Mouse (Mus musculus) heart, adult 18-20 months (tissue): ENCODE data around the gene Zmat1. TPM values are rescaled to one million over a fixed set of nuclear protein-coding genes. Genes with fewer than 3 reads are reported as not detected.
A peak's percentile ranks its signal among the peaks of the same experiment; 100 is the strongest.
"Not testable (repeated sequence)": the region's sequence is repeated elsewhere in the genome, so short reads cannot be mapped to it uniquely, and the experiment has no call there.

ENCODE experiments used
- DNase-seq, 2 experiments: peaks; one replicate each; pipeline ENCODE4 v3.0.0; 2021 to 2022; ENCODE audit warnings: mixed read lengths in 1 of 2
- long read RNA-seq, 2 experiments: library from polyadenylated mRNA; stranded (forward); transcript quantifications; one replicate each; pipeline ENCODE4 v2.0.0; 2021
- total RNA-seq, 2 experiments: library from RNA; stranded (reverse); gene quantifications; 2 replicates each; pipeline ENCODE4 v1.2.3; 2021

Zmat1 gene
- 10 to 100 TPM in 1 of 2 experiments, 1 to 10 TPM in 1; 5.0 to 10.3 TPM for total RNA-seq
- long read RNA-seq, experiment 1, partial matches to known transcripts = 0 of 4 reads
- long read RNA-seq, experiment 1, other reads (novel, unspliced or antisense) = 1 of 4 reads
- long read RNA-seq, experiment 2, partial matches to known transcripts = 0 of 3 reads
- long read RNA-seq, experiment 2, other reads (novel, unspliced or antisense) = 2 of 3 reads

DNA sequence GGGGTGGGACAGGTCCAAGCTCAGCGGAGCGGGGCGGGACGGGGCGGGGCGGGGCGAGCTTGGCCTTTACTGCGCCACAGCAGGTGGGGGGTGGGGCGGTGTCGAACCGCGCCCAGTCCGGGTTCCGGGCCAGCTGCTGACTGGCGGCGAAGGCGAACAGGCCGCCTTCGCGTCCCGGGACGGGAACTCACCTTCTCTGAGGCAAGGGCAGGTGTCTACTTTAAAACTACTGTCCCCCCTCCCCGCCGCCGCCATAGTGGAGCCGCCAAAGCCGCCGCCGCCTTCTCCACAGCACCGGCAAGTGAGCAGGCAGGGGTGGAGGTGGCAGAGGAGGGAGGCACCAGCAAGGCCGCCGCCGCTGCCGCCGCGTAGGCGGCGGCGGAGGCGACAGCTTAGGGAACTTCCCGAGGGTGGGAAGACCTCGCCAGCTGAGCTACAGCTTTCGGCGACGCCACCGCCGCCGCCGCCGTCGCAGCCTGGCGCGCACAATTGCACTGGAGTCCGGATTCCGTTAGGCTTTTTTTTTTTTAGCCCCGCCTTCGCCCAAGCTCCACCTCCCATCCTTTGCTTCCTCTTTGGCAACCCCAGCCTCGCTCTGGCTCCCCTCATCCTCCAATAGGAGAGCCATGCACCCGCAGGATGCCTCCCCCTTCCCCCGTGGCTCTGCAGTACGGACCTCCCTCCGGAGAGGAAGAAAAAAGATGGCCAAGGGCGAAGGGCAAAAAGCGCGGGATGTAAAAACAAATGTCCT is at the start of gene Zmat1:
TSS of gene Zmat1 (minus strand) at position 490 of the 751 bp plus-strand sequence.
- DNase-seq = peak; percentile 90 to 95

DNA sequence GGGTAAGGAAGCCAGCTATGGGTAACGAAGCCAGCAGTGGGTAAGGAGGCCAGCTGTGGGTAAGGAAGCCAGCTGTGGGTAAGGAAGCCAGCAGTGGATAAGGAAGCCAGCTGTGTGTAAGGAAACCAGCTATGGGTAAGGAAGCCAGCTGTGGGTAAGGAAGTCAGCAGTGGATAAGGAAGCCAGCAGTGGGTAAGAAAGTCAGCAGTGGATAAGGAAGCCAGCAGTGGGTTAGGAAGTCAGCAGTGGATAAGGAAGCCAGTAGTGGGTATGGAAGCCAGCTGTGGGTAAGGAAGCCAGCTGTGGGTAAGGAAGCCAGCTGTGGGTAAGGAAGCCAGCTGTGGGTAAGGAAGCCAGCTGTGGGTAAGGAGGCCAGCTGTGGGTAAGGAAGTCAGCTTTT is 44.9 kb upstream of the Zmat1 start:
- DNase-seq = not testable (repeated sequence)

GRCm38 (mm10) chrX:135035962-135036375 is 27.0 kb upstream of the Zmat1 start:
- peak in 1 of 2 experiments; percentile 7 for DNase-seq

DNA sequence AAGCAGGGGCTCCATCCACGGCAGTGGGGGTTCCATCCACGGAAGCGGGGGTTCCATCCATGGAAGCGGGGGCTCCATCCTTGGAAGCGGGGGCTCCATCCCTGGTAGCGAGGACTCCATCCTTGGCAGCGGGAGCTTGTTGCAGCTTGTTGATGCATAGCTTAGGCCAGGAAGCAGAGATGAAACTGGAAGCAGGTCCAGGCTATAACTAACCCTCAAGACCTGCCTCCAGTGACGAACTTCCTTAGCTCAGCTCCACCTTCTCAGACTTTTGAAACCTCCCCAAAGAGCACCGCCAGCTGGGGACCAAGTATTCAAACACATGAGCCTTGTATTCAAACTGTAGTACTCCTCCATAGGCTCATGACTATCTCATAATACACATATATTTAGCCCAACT is 16.1 kb upstream of the Zmat1 start:
- DNase-seq = no peak

DNA sequence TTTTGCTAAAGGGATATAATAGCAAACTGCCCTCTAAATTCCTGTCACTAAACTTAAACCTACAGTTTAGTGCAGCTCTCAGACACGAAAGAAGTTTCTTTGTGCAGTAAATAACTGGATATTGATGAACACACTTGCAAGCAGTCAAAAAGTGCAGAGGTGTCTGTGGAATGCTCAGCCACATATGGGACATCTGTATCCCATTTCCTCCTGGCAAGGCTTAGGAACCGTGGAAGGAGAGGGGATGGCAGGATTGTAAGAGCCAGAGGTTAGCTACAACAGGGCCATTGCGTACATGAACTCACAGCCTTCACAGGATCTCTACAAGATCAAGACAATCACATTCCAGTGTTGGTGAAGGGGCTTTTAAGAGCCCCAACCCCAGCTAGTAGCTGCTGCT is 2.4 kb upstream of the Zmat1 start:
- DNase-seq = no peak

DNA sequence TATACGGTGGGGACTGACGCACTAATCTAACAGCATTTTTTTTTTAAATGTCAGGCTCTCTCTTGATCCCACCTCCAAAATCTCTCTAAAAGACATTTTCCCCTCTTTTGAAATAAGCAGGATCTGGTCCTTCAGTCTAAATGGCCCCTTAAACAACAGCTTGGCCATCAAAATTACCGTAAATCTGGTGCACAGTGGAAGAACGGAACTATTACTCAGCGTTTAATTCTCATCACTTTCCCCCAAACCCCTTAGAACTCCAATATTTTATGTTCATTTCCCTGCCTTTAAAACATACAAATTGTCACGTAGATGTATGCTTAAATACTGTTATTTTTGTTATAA is 434 bp upstream of the Zmat1 start:
- no peak for DNase-seq

DNA sequence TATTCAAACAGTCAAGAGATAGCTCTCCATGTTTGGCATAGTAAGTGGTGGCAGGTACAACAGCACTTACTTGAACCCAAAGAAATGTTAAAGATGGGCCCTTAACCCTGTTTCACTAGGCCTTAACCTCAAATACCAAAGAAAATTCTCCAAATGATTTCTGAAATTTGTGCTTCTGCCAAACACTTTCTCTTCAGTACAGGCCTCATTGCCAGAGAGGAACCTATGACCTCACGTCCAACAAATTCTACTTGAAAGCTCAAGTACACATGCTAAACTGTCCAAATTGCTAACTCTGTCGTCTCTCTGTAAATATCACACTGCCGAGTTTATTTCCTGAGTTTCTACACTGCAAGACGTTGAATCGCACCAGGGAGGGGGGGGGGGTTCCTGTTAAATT is 988 bp downstream of the Zmat1 start:
- peak; percentile 3 to 12 for DNase-seq

- DNase-seq = no peak
Measured at GRCm38 (mm10) chrX:134964546-134964945, 44.5 kb downstream of the Zmat1 start, which contains the start of gene Nxf2. TSS of gene Nxf2 (minus strand) at chrX:134964754.

GRCm38 (mm10) chrX:134963305-134964094 is 45.5 kb downstream of the Zmat1 start:
- peak; percentile 40 to 76 for DNase-seq

DNA sequence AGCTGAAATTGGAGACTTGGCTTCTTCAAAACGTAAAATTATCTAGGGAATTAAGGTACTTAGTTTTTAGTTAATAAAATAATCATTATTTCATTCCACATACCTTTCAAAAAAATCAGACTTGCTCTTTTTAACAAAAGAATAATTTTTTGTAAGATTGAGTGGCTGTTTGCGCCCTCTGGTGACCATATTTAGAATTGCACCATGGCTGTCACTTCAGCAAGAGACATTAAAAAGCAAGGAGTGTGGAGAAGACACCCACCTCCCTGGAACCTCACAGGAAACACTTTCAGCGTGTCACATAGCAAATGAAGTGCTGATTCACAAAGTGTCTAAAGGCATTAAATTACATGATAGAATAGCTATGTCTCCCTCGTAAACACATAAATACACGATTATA is 78.6 kb downstream of the Zmat1 start:
- DNase-seq = peak; percentile 1 to 47

DNA sequence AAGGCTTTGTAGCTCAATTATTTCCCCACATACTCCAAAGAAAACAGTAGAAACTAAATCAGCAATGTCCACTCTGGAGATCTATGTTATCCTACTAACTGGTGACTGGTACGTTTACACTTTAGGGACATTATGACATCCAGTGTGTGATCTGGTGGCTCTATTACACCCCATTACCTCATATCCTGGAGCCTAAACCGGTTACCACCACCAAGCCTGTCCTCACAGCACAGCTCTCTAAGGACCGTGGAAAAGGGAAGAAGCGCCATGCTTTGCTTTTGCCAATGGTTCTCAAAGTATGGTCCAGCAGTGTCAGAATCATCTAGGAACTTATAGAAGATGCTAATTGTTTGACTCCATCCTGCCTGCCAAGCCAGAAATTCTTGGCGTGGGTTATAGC is 79.1 kb downstream of the Zmat1 start:
- no peak for DNase-seq

- DNase-seq = peak; percentile 5 to 67
Measured at GRCm38 (mm10) chrX:134925058-134925457, 84.0 kb downstream of the Zmat1 start.

- no peak for DNase-seq
Measured at GRCm38 (mm10) chrX:134923675-134924424, 85.2 kb downstream of the Zmat1 start.

Other genes starting within 250 kb of the Zmat1 start
- 1 to 10 TPM; 6.4 to 6.7 TPM for gene Armcx2, start 200.0 kb downstream of the Zmat1 start, total RNA-seq
- not detected for gene Nxf2, start 44.5 kb downstream of the Zmat1 start, total RNA-seq
- not detected for gene Gm15023, start 168.4 kb upstream of the Zmat1 start, total RNA-seq
- not detected for gene Tceal6, start 201.5 kb upstream of the Zmat1 start, total RNA-seq